Mouse (Mus musculus): ENCODE results near the gene Speg. TPM values are rescaled to one million over a fixed set of nuclear protein-coding genes. Genes with fewer than 3 reads are reported as not detected.
A peak's percentile ranks its signal among the peaks of the same experiment; 100 is the strongest.

Gene Speg
- polyA plus RNA-seq (2012; rRNA removed): 134 and 135 TPM in 2 replicates

GRCm38 (mm10) chr1:75374950-75375936 is at the start of gene Speg:
Gene Speg (plus strand): TSS chr1:75375297.
- DNase-seq (ENCODE audit: extremely low spot score in 1 of 2, low spot score in 1 of 2): no peak

GRCm38 (mm10) chr1:75327461-75327860 is 47.6 kb upstream of the Speg start:
- no peak for DNase-seq (ENCODE audit: extremely low spot score in 1 of 2, low spot score in 1 of 2)

- DNase-seq (ENCODE audit: extremely low spot score in 1 of 2, low spot score in 1 of 2): no peak
These were observed 43.8 kb upstream of the Speg start for GRCm38 (mm10) chr1:75331271-75331670.

- DNase-seq (ENCODE audit: extremely low spot score in 1 of 2, low spot score in 1 of 2): no peak
These were observed 38.6 kb upstream of the Speg start for GRCm38 (mm10) chr1:75336461-75336860.

- DNase-seq (ENCODE audit: extremely low spot score in 1 of 2, low spot score in 1 of 2): no peak
These were observed 38.0 kb upstream of the Speg start for GRCm38 (mm10) chr1:75337097-75337496.

- DNase-seq (ENCODE audit: extremely low spot score in 1 of 2, low spot score in 1 of 2): no peak
These were observed 36.9 kb upstream of the Speg start for GRCm38 (mm10) chr1:75338091-75338694.

GRCm38 (mm10) chr1:75339337-75339736 is 35.8 kb upstream of the Speg start:
- peak in 1 of 2 experiments; percentile 46 for DNase-seq (ENCODE audit: extremely low spot score in 1 of 2, low spot score in 1 of 2)

- DNase-seq (ENCODE audit: extremely low spot score in 1 of 2, low spot score in 1 of 2): no peak
These were observed 34.6 kb upstream of the Speg start for GRCm38 (mm10) chr1:75340519-75340918.

- peak; percentile 70 to 91 for DNase-seq (ENCODE audit: extremely low spot score in 1 of 2, low spot score in 1 of 2)
These were observed 32.2 kb upstream of the Speg start for GRCm38 (mm10) chr1:75342874-75343416.

- DNase-seq (ENCODE audit: extremely low spot score in 1 of 2, low spot score in 1 of 2): no peak
These were observed 30.6 kb upstream of the Speg start for GRCm38 (mm10) chr1:75344291-75345035.

GRCm38 (mm10) chr1:75345036-75345935 is 29.8 kb upstream of the Speg start:
- no peak for DNase-seq (ENCODE audit: extremely low spot score in 1 of 2, low spot score in 1 of 2)

- no peak for DNase-seq (ENCODE audit: extremely low spot score in 1 of 2, low spot score in 1 of 2)
These were observed 27.8 kb upstream of the Speg start for GRCm38 (mm10) chr1:75347279-75347678.

GRCm38 (mm10) chr1:75349275-75349674 is 25.8 kb upstream of the Speg start:
- no peak for DNase-seq (ENCODE audit: extremely low spot score in 1 of 2, low spot score in 1 of 2)

GRCm38 (mm10) chr1:75357261-75357660 is 17.8 kb upstream of the Speg start:
- DNase-seq (ENCODE audit: extremely low spot score in 1 of 2, low spot score in 1 of 2): peak in 1 of 2 experiments; percentile 37

GRCm38 (mm10) chr1:75358009-75358408 is 17.1 kb upstream of the Speg start:
- DNase-seq (ENCODE audit: extremely low spot score in 1 of 2, low spot score in 1 of 2): peak in 1 of 2 experiments; percentile 28

GRCm38 (mm10) chr1:75359346-75359745 is 15.8 kb upstream of the Speg start:
- peak; percentile 63 to 77 for DNase-seq (ENCODE audit: extremely low spot score in 1 of 2, low spot score in 1 of 2)

GRCm38 (mm10) chr1:75360112-75361031 is 14.7 kb upstream of the Speg start, which contains the start of gene Des:
Gene Des (plus strand): TSS chr1:75360329.
- no peak for DNase-seq (ENCODE audit: extremely low spot score in 1 of 2, low spot score in 1 of 2)

GRCm38 (mm10) chr1:75361123-75361522 is 14.0 kb upstream of the Speg start:
- no peak for DNase-seq (ENCODE audit: extremely low spot score in 1 of 2, low spot score in 1 of 2)

Data from frontal cortex, adult 2 months (tissue).